Mouse (Mus musculus): ENCODE results near the gene Sspn. TPM values are rescaled to one million over a fixed set of nuclear protein-coding genes. Genes with fewer than 3 reads are reported as not detected.

Sspn gene
- polyA plus RNA-seq, 1 experiment = 0.34 TPM

GRCm38 (mm10) chr6:145935912-145936311, 4.5 kb downstream of the Sspn start:
- Histone ChIP-seq H3K4me1 (ENCODE audit: control insufficient read depth, insufficient read depth, low read length) (peaks cover 3% of the 10 kb centered on the region), H3K36me3 (ENCODE audit: control insufficient read depth, insufficient read depth, low read length, poor library complexity, severe bottlenecking) (no peaks in the 10 kb centered on the region), H3K27ac (ENCODE audit: insufficient read depth, low read length) (no peak overlapping the region), H3K27me3 (ENCODE audit: control insufficient read depth, insufficient read depth, low read length, poor library complexity, severe bottlenecking) (no peaks in the 10 kb centered on the region), H3K9me3 (replicated peaks; ENCODE audit: control insufficient read depth, insufficient read depth, low read length, poor library complexity, severe bottlenecking) (no peaks in the 10 kb centered on the region), H3K9ac (ENCODE audit: low read depth, poor library complexity, severe bottlenecking) (no peak overlapping the region), H3K4me3 (ENCODE audit: low read depth, low read length) (no peak overlapping the region)
- TF ChIP-seq POLR2A (IDR thresholded peaks at IDR 0.05; ENCODE audit: insufficient read depth, low read length) = no peak
- TF ChIP-seq EP300 (IDR thresholded peaks at IDR 0.05; ENCODE audit: insufficient read depth, low read depth, low read length) = no peak
- TF ChIP-seq CTCF (IDR thresholded peaks at IDR 0.05; ENCODE audit: low read depth, low read length) = no peak

GRCm38 (mm10) chr6:145936511-145936910, 5.1 kb downstream of the Sspn start:
- H3K4me3 ChIP-seq (ENCODE audit: low read depth, low read length) = no peak overlapping the region
- H3K36me3 ChIP-seq (ENCODE audit: control insufficient read depth, insufficient read depth, low read length, poor library complexity, severe bottlenecking) = no peaks in the 10 kb centered on the region
- H3K9me3 ChIP-seq (replicated peaks; ENCODE audit: control insufficient read depth, insufficient read depth, low read length, poor library complexity, severe bottlenecking) = no peaks in the 10 kb centered on the region
- no peak overlapping the region for H3K27ac ChIP-seq (ENCODE audit: insufficient read depth, low read length)
- no peaks in the 10 kb centered on the region for H3K27me3 ChIP-seq (ENCODE audit: control insufficient read depth, insufficient read depth, low read length, poor library complexity, severe bottlenecking)
- H3K9ac ChIP-seq (ENCODE audit: low read depth, poor library complexity, severe bottlenecking) = no peak overlapping the region
- peaks cover 3% of the 10 kb centered on the region for H3K4me1 ChIP-seq (ENCODE audit: control insufficient read depth, insufficient read depth, low read length)
- TF ChIP-seq CTCF (IDR thresholded peaks at IDR 0.05; ENCODE audit: low read depth, low read length) = no peak

- H3K4me1 ChIP-seq (ENCODE audit: control insufficient read depth, insufficient read depth, low read length) = peaks cover 2% of the 10 kb centered on the region
- no peaks in the 10 kb centered on the region for H3K27me3 ChIP-seq (ENCODE audit: control insufficient read depth, insufficient read depth, low read length, poor library complexity, severe bottlenecking)
- no peaks in the 10 kb centered on the region for H3K36me3 ChIP-seq (ENCODE audit: control insufficient read depth, insufficient read depth, low read length, poor library complexity, severe bottlenecking)
- TF ChIP-seq CTCF (IDR thresholded peaks at IDR 0.05; ENCODE audit: low read depth, low read length) (no peak), POLR2A (IDR thresholded peaks at IDR 0.05; ENCODE audit: insufficient read depth, low read length) (no peak), EP300 (IDR thresholded peaks at IDR 0.05; ENCODE audit: insufficient read depth, low read depth, low read length) (no peak)
- H3K27ac ChIP-seq (ENCODE audit: insufficient read depth, low read length) = no peak overlapping the region
- H3K9ac ChIP-seq (ENCODE audit: low read depth, poor library complexity, severe bottlenecking) = no peak overlapping the region
- H3K9me3 ChIP-seq (replicated peaks; ENCODE audit: control insufficient read depth, insufficient read depth, low read length, poor library complexity, severe bottlenecking) = no peaks in the 10 kb centered on the region
- no peak overlapping the region for H3K4me3 ChIP-seq (ENCODE audit: low read depth, low read length)
Observed at GRCm38 (mm10) chr6:145940852-145941251, 9.4 kb downstream of the Sspn start.

GRCm38 (mm10) chr6:145942263-145942966, 11.0 kb downstream of the Sspn start:
- Histone ChIP-seq H3K27me3 (ENCODE audit: control insufficient read depth, insufficient read depth, low read length, poor library complexity, severe bottlenecking) (no peaks in the 10 kb centered on the region), H3K4me3 (ENCODE audit: low read depth, low read length) (no peak overlapping the region), H3K9me3 (replicated peaks; ENCODE audit: control insufficient read depth, insufficient read depth, low read length, poor library complexity, severe bottlenecking) (no peaks in the 10 kb centered on the region), H3K9ac (ENCODE audit: low read depth, poor library complexity, severe bottlenecking) (no peak overlapping the region), H3K27ac (ENCODE audit: insufficient read depth, low read length) (no peak overlapping the region), H3K36me3 (ENCODE audit: control insufficient read depth, insufficient read depth, low read length, poor library complexity, severe bottlenecking) (no peaks in the 10 kb centered on the region), H3K4me1 (ENCODE audit: control insufficient read depth, insufficient read depth, low read length) (no peaks in the 10 kb centered on the region)
- TF ChIP-seq POLR2A (IDR thresholded peaks at IDR 0.05; ENCODE audit: insufficient read depth, low read length) (no peak), CTCF (IDR thresholded peaks at IDR 0.05; ENCODE audit: low read depth, low read length) (no peak), EP300 (IDR thresholded peaks at IDR 0.05; ENCODE audit: insufficient read depth, low read depth, low read length) (no peak)

- H3K4me1 ChIP-seq (ENCODE audit: control insufficient read depth, insufficient read depth, low read length) = no peaks in the 10 kb centered on the region
- TF ChIP-seq CTCF (IDR thresholded peaks at IDR 0.05; ENCODE audit: low read depth, low read length) = no peak
- TF ChIP-seq EP300 (IDR thresholded peaks at IDR 0.05; ENCODE audit: insufficient read depth, low read depth, low read length) = no peak
- no peak for TF ChIP-seq POLR2A (IDR thresholded peaks at IDR 0.05; ENCODE audit: insufficient read depth, low read length)
- H3K27ac ChIP-seq (ENCODE audit: insufficient read depth, low read length) = no peak overlapping the region
- H3K36me3 ChIP-seq (ENCODE audit: control insufficient read depth, insufficient read depth, low read length, poor library complexity, severe bottlenecking) = no peaks in the 10 kb centered on the region
- H3K9me3 ChIP-seq (replicated peaks; ENCODE audit: control insufficient read depth, insufficient read depth, low read length, poor library complexity, severe bottlenecking) = no peaks in the 10 kb centered on the region
- no peak overlapping the region for H3K4me3 ChIP-seq (ENCODE audit: low read depth, low read length)
- no peaks in the 10 kb centered on the region for H3K27me3 ChIP-seq (ENCODE audit: control insufficient read depth, insufficient read depth, low read length, poor library complexity, severe bottlenecking)
- no peak overlapping the region for H3K9ac ChIP-seq (ENCODE audit: low read depth, poor library complexity, severe bottlenecking)
Observed at GRCm38 (mm10) chr6:145943414-145943813, 12.0 kb downstream of the Sspn start.

- Histone ChIP-seq H3K4me3 (ENCODE audit: low read depth, low read length) (no peak overlapping the region), H3K4me1 (ENCODE audit: control insufficient read depth, insufficient read depth, low read length) (no peaks in the 10 kb centered on the region), H3K27me3 (ENCODE audit: control insufficient read depth, insufficient read depth, low read length, poor library complexity, severe bottlenecking) (no peaks in the 10 kb centered on the region), H3K36me3 (ENCODE audit: control insufficient read depth, insufficient read depth, low read length, poor library complexity, severe bottlenecking) (no peaks in the 10 kb centered on the region), H3K27ac (ENCODE audit: insufficient read depth, low read length) (no peak overlapping the region), H3K9ac (ENCODE audit: low read depth, poor library complexity, severe bottlenecking) (no peak overlapping the region), H3K9me3 (replicated peaks; ENCODE audit: control insufficient read depth, insufficient read depth, low read length, poor library complexity, severe bottlenecking) (no peaks in the 10 kb centered on the region)
- no peak for TF ChIP-seq POLR2A (IDR thresholded peaks at IDR 0.05; ENCODE audit: insufficient read depth, low read length)
- TF ChIP-seq CTCF (IDR thresholded peaks at IDR 0.05; ENCODE audit: low read depth, low read length) = no peak
- TF ChIP-seq EP300 (IDR thresholded peaks at IDR 0.05; ENCODE audit: insufficient read depth, low read depth, low read length) = no peak
Observed at GRCm38 (mm10) chr6:145945700-145946344, 14.4 kb downstream of the Sspn start.

Data from ES-Bruce4 (cell line).